Mouse (Mus musculus): ENCODE data around the gene Itprip. TPM values are rescaled to one million over a fixed set of nuclear protein-coding genes. Genes with fewer than 3 reads are reported as not detected.

The Itprip gene
- total RNA-seq, 2 experiments from 2014 or later = 0.95 to 1.5 TPM

DNA sequence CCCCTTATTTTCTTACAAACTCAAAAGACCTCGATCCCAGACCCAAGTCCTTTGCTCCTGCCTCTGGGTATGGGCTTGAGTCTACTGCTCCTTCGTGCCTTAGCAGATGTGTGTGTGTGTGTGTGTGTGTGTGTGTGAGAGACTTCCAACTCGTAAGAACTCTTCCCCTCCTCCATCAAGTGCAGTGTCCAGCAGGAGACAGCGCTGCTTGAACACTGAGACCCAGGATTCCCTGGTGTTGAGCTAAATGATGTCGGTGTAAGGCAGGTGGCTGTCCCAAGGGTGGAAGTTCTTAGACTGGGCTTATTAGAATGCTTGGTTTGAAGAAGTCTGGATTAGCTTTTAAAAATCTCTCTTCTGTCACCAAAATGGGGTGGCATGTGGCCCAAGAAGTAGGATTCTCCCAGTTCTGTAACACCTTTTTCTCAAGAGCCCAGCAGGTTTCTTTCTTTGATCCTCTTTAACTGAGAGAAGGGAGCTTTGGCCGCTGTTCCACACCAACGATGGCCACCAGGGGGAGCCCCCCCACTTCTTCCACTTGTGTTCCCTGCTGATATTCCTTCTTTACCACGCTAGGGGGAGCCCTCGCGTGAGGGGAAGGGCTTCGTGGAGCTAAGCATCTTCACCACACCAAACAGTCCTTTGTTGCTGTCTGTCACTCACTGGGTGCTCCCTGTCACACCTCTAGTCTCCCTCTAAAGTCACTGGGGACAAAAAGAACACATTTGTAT, 36.8 kb downstream of the Itprip start:
- Histone ChIP-seq H3K4me3 (no peak overlapping the region), H3K27ac (no peak overlapping the region)
- intact Hi-C loops (cut with DNase I) = loop anchor here (1.0 to 10.0 kb wide), 2 partner anchors 50 to 1382 kb away; no protein-coding TSS in a partner anchor
- peak; percentile 68 to 81 for DNase-seq (ENCODE audit: extremely low spot score in 1 of 2, low spot score in 2 of 2)
- TF ChIP-seq CTCF (IDR thresholded peaks at IDR 0.05) = no peak; the same call in none of the 2 replicates

DNA sequence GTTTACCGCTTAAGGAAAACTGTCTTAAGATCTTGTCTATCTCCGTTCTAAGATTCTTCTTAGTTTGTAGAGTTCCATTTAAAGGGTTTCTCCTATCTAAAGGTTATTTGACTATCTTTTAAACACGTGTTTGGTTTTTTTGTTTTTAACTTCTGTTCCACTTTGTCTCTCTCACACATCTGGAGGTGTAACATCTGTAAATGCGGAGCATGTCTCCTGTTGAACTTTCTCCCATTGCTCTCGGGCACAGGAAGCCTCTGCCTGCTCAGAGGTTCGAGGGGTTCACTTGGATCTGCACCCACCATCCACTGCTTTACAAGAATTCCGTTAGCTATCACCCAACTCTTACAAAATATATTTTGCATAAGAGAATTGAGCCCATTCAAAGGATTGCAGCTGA, 37.6 kb downstream of the Itprip start:
- Histone ChIP-seq H3K4me3 (no peak overlapping the region), H3K27ac (no peak overlapping the region)
- no peak for DNase-seq (ENCODE audit: extremely low spot score in 1 of 2, low spot score in 2 of 2)
- intact Hi-C loops (cut with DNase I) = loop anchor here (10.0 kb wide), 1 partner anchor 1383 kb away; no protein-coding TSS in a partner anchor
- no peak for TF ChIP-seq CTCF (IDR thresholded peaks at IDR 0.05)

DNA sequence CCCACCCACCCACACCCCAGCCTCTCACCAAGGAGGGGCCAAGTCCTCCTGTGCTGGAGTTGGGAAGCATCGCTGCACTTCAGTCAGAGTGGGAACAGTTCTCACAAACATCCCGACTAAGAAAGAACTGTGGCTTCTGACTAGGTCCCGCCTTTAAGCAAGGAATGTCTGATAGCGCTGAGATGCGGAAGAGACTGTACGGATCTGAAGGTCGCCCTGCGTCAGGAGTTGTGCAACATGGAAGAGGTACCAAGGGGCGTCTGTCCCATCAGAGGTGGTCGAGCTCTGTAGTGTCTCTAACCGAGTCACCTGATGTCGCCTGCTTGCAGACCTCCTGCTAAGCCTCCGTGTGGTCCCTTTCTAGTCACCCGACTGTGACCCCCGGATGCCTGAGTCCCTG, 42.8 kb downstream of the Itprip start:
- intact Hi-C loops (cut with DNase I) = no loop called here
- DNase-seq (ENCODE audit: extremely low spot score in 1 of 2, low spot score in 2 of 2) = no peak
- TF ChIP-seq CTCF (IDR thresholded peaks at IDR 0.05) = no peak

DNA sequence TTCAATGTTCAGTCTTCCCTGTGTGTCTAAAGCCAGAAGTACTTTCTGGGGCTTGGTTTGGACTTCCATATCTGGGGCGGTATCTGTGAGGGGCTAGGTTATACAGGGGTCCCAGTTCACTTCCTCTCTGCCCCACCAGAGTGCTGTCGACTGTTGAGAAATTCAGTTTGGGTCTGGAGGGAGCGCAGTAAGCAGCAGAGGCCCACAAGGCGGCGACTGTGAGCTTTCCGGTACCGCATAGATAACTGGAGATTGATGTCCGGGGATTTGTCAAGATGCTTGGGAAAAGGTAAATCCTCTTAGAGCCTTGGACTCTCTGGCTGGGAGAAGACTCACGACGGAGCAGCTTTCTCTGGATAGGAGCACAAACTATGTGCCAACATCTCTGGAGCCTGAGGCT, 47.6 kb downstream of the Itprip start:
- H3K4me3 ChIP-seq = no peak overlapping the region
- intact Hi-C loops (cut with DNase I) = no loop called here
- DNase-seq (ENCODE audit: extremely low spot score in 1 of 2, low spot score in 2 of 2) = no peak
- peak; percentile 42 for TF ChIP-seq CTCF (IDR thresholded peaks at IDR 0.05)
- no peak overlapping the region for H3K27ac ChIP-seq

More for the DNA sequence above, 42.8 kb downstream of the Itprip start:
- Histone ChIP-seq H3K27ac (no peak overlapping the region), H3K4me3 (no peak overlapping the region)

DNA sequence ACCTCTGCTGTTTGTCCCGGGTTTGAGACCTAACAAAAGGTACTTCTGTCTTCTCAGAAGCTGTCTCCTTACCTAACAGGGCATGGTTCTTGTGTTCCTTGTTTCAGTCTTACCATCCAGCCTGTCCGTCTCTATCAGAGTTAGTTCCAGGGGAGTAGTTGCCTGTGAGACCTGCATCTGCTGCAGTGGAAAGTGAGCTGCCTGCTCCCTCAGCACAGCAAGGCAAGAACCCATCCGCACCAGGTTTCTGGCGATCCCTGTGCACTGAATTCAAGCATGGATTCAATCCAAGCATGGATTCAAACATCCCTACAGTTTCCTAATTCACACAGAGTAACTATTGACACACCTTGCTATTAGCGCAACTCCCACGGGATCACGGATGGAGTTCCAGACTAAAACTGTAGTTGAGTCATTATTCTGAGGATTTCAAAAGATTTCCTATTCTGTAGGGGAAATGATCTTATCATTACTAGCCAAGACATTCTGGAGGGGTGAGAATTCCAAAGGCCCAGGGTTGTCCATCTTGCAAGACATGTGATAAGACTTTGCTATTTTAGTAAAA, 48.9 kb downstream of the Itprip start:
- DNase-seq (ENCODE audit: extremely low spot score in 1 of 2, low spot score in 2 of 2) = no peak
- Histone ChIP-seq H3K27ac (no peak overlapping the region), H3K4me3 (no peak overlapping the region)
- intact Hi-C loops (cut with DNase I) = no loop called here
- no peak for TF ChIP-seq CTCF (IDR thresholded peaks at IDR 0.05)

DNA sequence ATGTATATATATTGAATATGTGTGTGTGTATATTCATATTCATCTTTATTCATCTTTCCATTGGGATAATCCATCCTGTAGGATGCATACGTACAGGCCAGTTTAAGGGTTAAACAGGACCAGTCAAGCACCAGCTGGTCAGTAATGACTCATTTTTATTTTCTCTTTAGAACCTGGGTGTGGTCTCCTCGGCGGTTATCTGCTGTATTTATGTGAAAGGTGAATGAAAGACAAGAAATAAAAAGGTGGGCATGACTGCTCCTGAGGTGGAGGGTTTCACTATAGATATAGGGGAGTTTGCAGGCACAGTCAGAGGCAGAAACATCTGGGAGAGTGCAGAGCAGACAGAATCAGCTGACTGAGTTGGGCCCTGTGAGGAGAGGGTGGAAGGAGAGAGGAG, 49.6 kb downstream of the Itprip start:
- TF ChIP-seq CTCF (IDR thresholded peaks at IDR 0.05) = no peak
- H3K27ac ChIP-seq = no peak overlapping the region
- DNase-seq (ENCODE audit: extremely low spot score in 1 of 2, low spot score in 2 of 2) = no peak
- intact Hi-C loops (cut with DNase I) = no loop called here
- no peak overlapping the region for H3K4me3 ChIP-seq

DNA sequence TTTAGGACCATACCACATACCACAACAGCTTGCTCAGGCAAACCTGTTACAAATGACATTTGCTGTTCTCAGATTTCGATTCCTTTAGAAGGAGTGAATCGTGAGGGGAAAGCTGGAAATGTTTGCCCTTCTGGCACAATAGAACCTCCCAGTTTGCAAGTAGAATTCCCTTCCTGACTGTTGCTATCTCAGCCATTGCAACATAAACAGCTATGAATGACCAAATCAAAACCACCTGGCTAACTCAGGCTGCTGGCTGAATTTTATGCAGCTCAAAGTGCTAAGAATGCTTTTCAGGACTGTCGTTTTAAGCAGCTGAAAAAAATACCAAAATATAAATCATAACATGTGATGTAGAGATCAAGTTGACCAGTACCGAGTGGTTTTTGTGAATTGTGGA, 50.1 kb downstream of the Itprip start:
- Histone ChIP-seq H3K4me3 (no peak overlapping the region), H3K27ac (no peak overlapping the region)
- intact Hi-C loops (cut with DNase I) = no loop called here
- TF ChIP-seq CTCF (IDR thresholded peaks at IDR 0.05) = no peak
- no peak for DNase-seq (ENCODE audit: extremely low spot score in 1 of 2, low spot score in 2 of 2)

DNA sequence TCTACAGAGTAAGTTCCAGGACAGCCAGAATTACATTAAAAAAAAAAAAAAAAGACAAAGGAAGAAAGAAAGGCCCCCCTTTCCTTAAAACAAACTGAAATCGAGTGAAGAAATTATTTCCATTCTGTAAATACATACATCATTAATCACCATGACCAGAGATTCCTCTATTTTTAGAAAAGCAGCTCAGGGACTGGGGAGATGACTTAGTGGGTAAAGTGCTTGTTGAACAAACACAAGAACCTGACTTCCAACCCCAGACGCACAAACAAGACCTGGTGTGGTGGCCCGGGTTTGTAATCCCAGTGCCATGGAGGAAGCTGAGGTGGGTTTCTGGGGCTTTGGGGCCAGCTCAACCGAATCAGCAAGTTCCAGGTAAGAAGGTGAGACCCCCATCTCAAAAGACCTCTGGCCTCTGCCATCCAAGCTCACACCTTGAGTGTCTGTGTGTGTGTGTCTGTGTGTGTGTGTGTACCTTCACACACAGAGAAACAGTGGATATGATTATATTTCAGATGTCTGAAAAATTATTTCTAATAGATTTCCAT, 51.4 kb downstream of the Itprip start:
- Histone ChIP-seq H3K4me3 (no peak overlapping the region), H3K27ac (no peak overlapping the region)
- TF ChIP-seq CTCF (IDR thresholded peaks at IDR 0.05) = no peak
- DNase-seq (ENCODE audit: extremely low spot score in 1 of 2, low spot score in 2 of 2) = no peak
- intact Hi-C loops (cut with DNase I) = no loop called here

DNA sequence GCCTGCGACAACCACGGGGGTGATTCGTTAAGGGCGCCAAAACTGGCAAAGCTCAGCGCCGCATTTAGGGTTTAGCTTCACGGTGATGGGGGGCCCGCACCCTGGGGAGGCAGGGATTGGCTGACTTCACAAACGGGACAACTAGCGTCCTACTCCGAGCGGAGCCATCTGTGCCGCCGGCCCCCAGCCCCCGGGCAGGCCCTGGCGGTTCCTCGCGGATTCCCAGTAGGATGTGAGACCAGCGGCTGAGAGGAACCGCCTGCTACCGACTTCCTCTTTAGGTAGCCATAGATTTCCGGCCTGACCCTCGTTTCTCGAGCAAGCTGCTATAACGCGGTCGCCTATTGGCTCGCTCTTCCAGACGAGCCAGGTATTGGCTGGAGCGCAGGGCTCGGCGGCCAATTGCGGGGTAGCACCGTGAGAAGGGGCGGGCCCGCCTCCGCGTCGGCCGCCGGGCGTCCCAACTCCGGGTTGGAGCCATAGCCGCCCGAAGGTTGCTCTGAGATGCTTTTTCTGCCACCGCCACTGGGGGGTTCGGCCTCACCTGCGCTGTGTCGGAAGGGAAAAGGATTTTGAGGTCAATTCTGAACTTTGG, 53.6 kb downstream of the Itprip start, which contains the start of gene Gsto2:
Gene Gsto2 (plus strand): TSS at position 182 of the 595 bp plus-strand sequence.
- peak within 1 kb of the TSS; percentile 89 for H3K27ac ChIP-seq
- intact Hi-C loops (cut with DNase I) = no loop called here
- peak within 1 kb of the TSS; percentile 78 for H3K4me3 ChIP-seq
- peak; percentile 69 for TF ChIP-seq CTCF (IDR thresholded peaks at IDR 0.05)
- DNase-seq (ENCODE audit: extremely low spot score in 1 of 2, low spot score in 2 of 2) = peak; percentile 92 to 94

DNA sequence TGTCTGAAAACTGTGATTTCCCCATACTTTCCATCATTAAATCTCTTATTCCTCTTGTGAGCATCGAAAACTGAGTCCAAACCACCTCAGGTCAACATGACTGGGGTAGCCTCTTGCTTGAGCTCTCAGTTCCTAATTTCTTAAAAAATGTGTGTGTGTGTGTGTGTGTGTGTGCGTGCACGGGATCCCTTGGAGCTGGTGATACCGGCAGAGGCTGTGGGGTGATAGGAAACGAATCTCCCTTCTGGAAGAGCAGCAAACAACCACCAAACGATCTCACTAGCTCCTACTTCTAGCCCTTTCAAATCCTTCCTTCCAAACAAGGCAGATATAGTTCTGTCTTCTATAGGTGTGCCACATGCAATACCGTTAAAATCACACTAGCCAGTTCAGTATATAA, 54.4 kb downstream of the Itprip start:
- peak overlapping the region; percentile 78 for H3K4me3 ChIP-seq
- H3K27ac ChIP-seq = peak overlapping the region; percentile 89; the same call in 1 of the 2 replicates
- no peak for TF ChIP-seq CTCF (IDR thresholded peaks at IDR 0.05)
- intact Hi-C loops (cut with DNase I) = no loop called here
- peak in 1 of 2 experiments; percentile 7 for DNase-seq (ENCODE audit: extremely low spot score in 1 of 2, low spot score in 2 of 2)

DNA sequence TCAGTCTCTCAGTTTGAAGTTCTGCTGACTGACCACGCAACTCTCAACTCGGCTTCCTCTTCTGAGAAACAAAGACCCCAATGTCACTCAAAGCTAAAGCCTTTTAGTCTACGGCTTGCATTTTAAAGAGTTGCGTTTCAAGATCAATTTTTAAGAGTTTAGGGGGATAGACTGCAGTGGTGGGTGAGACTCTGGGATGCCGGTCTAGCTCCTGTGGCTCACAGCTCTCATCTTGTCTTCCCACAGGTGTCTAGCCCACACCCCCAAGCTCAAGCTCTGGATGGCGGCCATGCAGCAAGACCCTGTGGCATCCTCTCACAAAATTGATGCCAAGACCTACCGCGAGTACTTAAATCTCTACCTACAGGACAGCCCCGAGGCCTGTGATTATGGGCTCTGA, 55.0 kb downstream of the Itprip start:
- DNase-seq (ENCODE audit: extremely low spot score in 1 of 2, low spot score in 2 of 2) = peak in 1 of 2 experiments; percentile 8
- intact Hi-C loops (cut with DNase I) = no loop called here
- TF ChIP-seq CTCF (IDR thresholded peaks at IDR 0.05) = no peak
- no peak overlapping the region for H3K4me3 ChIP-seq
- no peak overlapping the region for H3K27ac ChIP-seq

DNA sequence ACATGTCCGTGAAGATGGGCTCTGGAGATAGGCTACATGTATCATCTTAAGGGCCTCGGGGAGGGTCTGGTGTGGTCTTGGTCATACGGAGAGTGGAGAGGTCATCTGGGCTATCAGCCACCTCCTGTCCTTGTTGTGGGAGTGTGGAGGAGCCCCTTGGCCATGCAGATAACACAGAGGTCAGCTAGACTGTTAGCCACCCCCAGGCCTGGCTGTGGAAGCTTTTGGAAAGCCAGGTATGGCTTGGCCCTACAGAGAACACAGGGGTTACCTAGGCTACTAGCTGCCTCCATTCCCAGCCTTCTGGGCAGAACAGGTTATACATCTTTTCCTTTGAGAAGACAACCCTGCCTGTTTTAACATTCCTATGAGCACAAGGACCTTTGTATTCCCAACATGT, 56.5 kb downstream of the Itprip start:
- DNase-seq (ENCODE audit: extremely low spot score in 1 of 2, low spot score in 2 of 2) = no peak
- H3K27ac ChIP-seq = no peak overlapping the region
- H3K4me3 ChIP-seq = no peak overlapping the region
- TF ChIP-seq CTCF (IDR thresholded peaks at IDR 0.05) = no peak
- intact Hi-C loops (cut with DNase I) = no loop called here

Measured in left cerebral cortex, adult 2 months (tissue).